Mouse (Mus musculus) heart, postnatal 0 days (tissue): ENCODE measurements at regions not wholly inside any gene's neighbourhood (a gene's known extent, or its start where the extent isn't known, plus 50 kb on each side); places are given as distances from the start of the nearest gene placed in this dataset.

Experiments
- ATAC-seq: fragments of 200-750 bp; cut with Nextera tagmentation; 2 replicates; pipeline ENCODE4 v1.8.0; 2017; ENCODE audit warnings: low read depth, moderate number of reproducible peaks, moderate library complexity; ENCODE audit not compliant: insufficient read depth
- DNase-seq: peaks from one replicate; pipeline ENCODE4 v3.0.0-alpha.2; 2016; ENCODE audit warnings: low spot score
- H3K27ac ChIP-seq: fragments of 300-500 bp; sonication (generic); 2 replicates; pipeline ENCODE4 v1.5.1; 2014; ENCODE audit warnings: low read depth, mild to moderate bottlenecking
- H3K27me3 ChIP-seq: fragments of 300-500 bp; sonication (generic); 2 replicates; pipeline ENCODE4 v1.6.1; 2014; ENCODE audit warnings: low read length, mixed read lengths; ENCODE audit not compliant: control insufficient read depth, insufficient read depth
- H3K36me3 ChIP-seq: fragments of 300-500 bp; sonication (generic); replicated peaks from 2 replicates; pipeline ENCODE4 v1.6.1; 2014; ENCODE audit warnings: low read length, mixed read lengths; ENCODE audit not compliant: control insufficient read depth, insufficient read depth
- H3K4me1 ChIP-seq: fragments of 300-500 bp; sonication (generic); 2 replicates; pipeline ENCODE4 v1.6.1; 2014; ENCODE audit warnings: antibody characterized with exemption; ENCODE audit not compliant: control insufficient read depth, insufficient read depth
- H3K4me2 ChIP-seq: fragments of 300-500 bp; sonication (generic); 2 replicates; pipeline ENCODE4 v1.6.1; 2014; ENCODE audit warnings: low read depth, mild to moderate bottlenecking, low read length, moderate library complexity
- H3K4me3 ChIP-seq: fragments of 300-500 bp; sonication (generic); 2 replicates; pipeline ENCODE4 v1.5.1; 2014; ENCODE audit warnings: low read depth, low read length
- H3K9ac ChIP-seq: fragments of 300-500 bp; sonication (generic); replicated peaks from 2 replicates; pipeline ENCODE4 v1.6.1; 2014; ENCODE audit warnings: low read depth, low read length, mixed read lengths
- H3K9me3 ChIP-seq: fragments of 300-500 bp; sonication (generic); replicated peaks from 2 replicates; pipeline ENCODE4 v1.6.1; 2016; ENCODE audit warnings: low read length; ENCODE audit not compliant: control insufficient read depth
- CTCF ChIP-seq: IDR thresholded peaks from 2 replicates; pipeline ENCODE4 v1.5.1; 2016; ENCODE audit warnings: antibody characterized with exemption, control low read depth, low read depth
- EP300 ChIP-seq: IDR thresholded peaks from 2 replicates; pipeline ENCODE4 v1.6.1; 2016; ENCODE audit warnings: antibody characterized with exemption, low read depth
- WGBS: fragments of 180-500 bp; shearing (Covaris S2); extraction: QIAGEN DNeasy Blood & Tissue Kit; methylation state at CpG from one replicate; pipeline ENCODE4 v1.1.7; 2014; 5-methylcytosine and 5-hydroxymethylcytosine counted together

- Histone ChIP-seq H3K4me3 (no peak overlapping the region), H3K36me3 (no peaks in the 10 kb centered on the region), H3K9ac (no peak overlapping the region), H3K27ac (no peak overlapping the region), H3K9me3 (no peaks in the 10 kb centered on the region), H3K4me2 (no peak overlapping the region), H3K4me1 (no peaks in the 10 kb centered on the region), H3K27me3 (no peaks in the 10 kb centered on the region)
- WGBS = 67% methylated on average over 6 of the region's 6 CpGs
- ATAC-seq (no peak), DNase-seq (no peak)
- TF ChIP-seq CTCF = no peak
- no peak for TF ChIP-seq EP300
These were observed 481.0 kb downstream of the Lipi start for GRCm38 (mm10) chr16:75104894-75105293.

- Histone ChIP-seq H3K4me3 (peak overlapping the region; percentile 31; the same call in 1 of the 2 replicates), H3K27ac (no peak overlapping the region), H3K4me2 (peak overlapping the region; percentile 58), H3K4me1 (no peaks in the 10 kb centered on the region), H3K9ac (no peak overlapping the region), H3K27me3 (no peaks in the 10 kb centered on the region), H3K36me3 (no peaks in the 10 kb centered on the region), H3K9me3 (no peaks in the 10 kb centered on the region)
- TF ChIP-seq EP300 (no peak), CTCF (no peak)
- ATAC-seq (no peak), DNase-seq (no peak)
- WGBS = 46% methylated on average over 6 of the region's 6 CpGs
These were observed 492.7 kb downstream of the Lipi start for GRCm38 (mm10) chr16:75093163-75093562.

- Histone ChIP-seq H3K9me3 (no peaks in the 10 kb centered on the region), H3K27ac (no peak overlapping the region), H3K9ac (0 out of 2 replicates have a peak overlapping the region, but pooled peaks have one; percentile 6), H3K4me2 (peak overlapping the region; percentile 58), H3K36me3 (no peaks in the 10 kb centered on the region), H3K27me3 (no peaks in the 10 kb centered on the region), H3K4me3 (peak overlapping the region; percentile 31), H3K4me1 (no peaks in the 10 kb centered on the region)
- no peak for ATAC-seq
- no peak for TF ChIP-seq EP300
- TF ChIP-seq CTCF = no peak
- DNase-seq = no peak
- WGBS = 15% methylated on average over 12 of the region's 12 CpGs
These were observed 493.3 kb downstream of the Lipi start for GRCm38 (mm10) chr16:75092471-75093130.

- WGBS = 42% methylated on average over 2 of the region's 2 CpGs
- H3K9ac ChIP-seq = 0 out of 2 replicates have a peak overlapping the region, but pooled peaks have one; percentile 6
- no peak overlapping the region for H3K4me3 ChIP-seq
- ATAC-seq = no peak
- no peak overlapping the region for H3K27ac ChIP-seq
- no peak for DNase-seq
- H3K4me1 ChIP-seq = no peaks in the 10 kb centered on the region
- H3K27me3 ChIP-seq = no peaks in the 10 kb centered on the region
- TF ChIP-seq EP300 = no peak
- TF ChIP-seq CTCF = no peak
- H3K36me3 ChIP-seq = no peaks in the 10 kb centered on the region
- H3K4me2 ChIP-seq = peak overlapping the region; percentile 58
- H3K9me3 ChIP-seq = no peaks in the 10 kb centered on the region
These were observed 493.9 kb downstream of the Lipi start for GRCm38 (mm10) chr16:75091931-75092330.

GRCm38 (mm10) chr16:75089383-75090035, 496.4 kb downstream of the Lipi start:
- WGBS = 62% methylated on average over 6 of the region's 6 CpGs
- TF ChIP-seq EP300 (no peak), CTCF (no peak)
- H3K4me2 ChIP-seq = no peak overlapping the region
- no peak overlapping the region for H3K27ac ChIP-seq
- H3K9me3 ChIP-seq = no peaks in the 10 kb centered on the region
- DNase-seq (no peak), ATAC-seq (no peak)
- H3K27me3 ChIP-seq = no peaks in the 10 kb centered on the region
- no peak overlapping the region for H3K4me3 ChIP-seq
- no peaks in the 10 kb centered on the region for H3K36me3 ChIP-seq
- H3K4me1 ChIP-seq = no peaks in the 10 kb centered on the region
- no peak overlapping the region for H3K9ac ChIP-seq
